Mouse (Mus musculus) left cerebral cortex, postnatal 4 days (tissue): ENCODE measurements at regions not wholly inside any gene's neighbourhood (a gene's known extent, or its start where the extent isn't known, plus 50 kb on each side); places are given as distances from the start of the nearest gene placed in this dataset.

Source experiments
- DNase-seq: peaks from one replicate; pipeline ENCODE4 v3.0.0-alpha.2; 2022
- intact Hi-C: fragments of 180-260 bp; cut with DNase I; formaldehyde crosslinking; loops from one replicate; pipeline ENCODE4 v1.15.1; 2025

DNA sequence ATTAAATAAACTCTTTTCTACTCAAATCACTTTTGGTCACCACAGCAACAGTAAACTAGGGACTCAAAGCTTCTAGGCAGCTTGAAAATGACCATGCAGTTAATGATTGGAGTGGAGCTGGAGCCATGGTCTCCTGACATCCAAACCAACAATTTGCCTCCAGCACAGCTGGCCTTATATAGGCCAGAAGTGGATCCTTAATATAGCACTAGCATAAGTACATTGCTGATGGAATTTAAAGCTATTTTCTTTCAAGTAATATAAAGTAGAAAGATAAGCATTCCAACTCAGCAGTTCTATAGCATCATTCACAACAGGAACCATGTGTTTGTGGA lies 165.8 kb upstream of the Sox11 start:
- no peak for DNase-seq
- intact Hi-C loops: no loop called here

DNA sequence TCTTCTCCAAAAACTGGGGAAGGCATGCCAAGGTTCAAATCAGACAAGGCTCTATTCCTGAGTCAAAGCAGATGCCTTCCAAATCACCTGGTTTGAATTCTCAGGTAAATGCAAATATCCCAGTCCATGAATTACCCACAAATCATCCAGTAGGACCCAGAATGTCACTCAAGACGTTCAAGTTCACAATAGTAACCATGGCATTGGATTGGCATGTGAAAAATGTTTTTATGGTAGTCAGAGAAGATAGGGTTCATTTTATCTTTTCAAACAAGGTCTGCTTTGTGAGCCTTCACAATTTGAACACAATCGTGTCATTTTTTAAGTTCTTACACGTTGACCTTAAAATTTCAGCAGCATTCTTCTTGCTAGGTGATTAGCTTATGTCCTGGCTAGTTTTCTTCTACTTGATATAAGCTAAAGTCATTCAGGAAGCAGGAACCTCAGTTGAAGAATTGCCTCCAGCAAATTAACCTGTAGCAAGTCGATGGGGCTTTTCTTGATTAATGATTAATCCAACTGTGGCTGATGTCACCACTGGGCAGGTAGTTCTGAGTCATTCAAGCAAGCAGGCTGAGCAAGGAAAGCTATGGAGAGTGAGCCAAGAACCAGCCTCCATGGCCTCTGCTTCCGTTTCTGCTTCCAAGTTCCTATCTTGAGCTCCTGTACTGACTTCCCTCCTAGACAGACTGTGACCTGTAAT lies 165.3 kb upstream of the Sox11 start:
- no peak for DNase-seq
- intact Hi-C loops: no loop called here

- no peak for DNase-seq
- intact Hi-C loops: loop anchor here (5.0 kb wide), 1 partner anchor 69 kb away; no protein-coding TSS in a partner anchor
These were observed 160.5 kb upstream of the Sox11 start for GRCm38 (mm10) chr12:27502716-27503486.

- intact Hi-C loops: loop anchor here (5.0 kb wide), 1 partner anchor 72 kb away; no protein-coding TSS in a partner anchor
- DNase-seq: no peak
These were observed 158.1 kb upstream of the Sox11 start for GRCm38 (mm10) chr12:27500516-27500915.

- intact Hi-C loops: no loop called here
- DNase-seq: no peak
These were observed 156.9 kb upstream of the Sox11 start for GRCm38 (mm10) chr12:27499276-27499675.

- no peak for DNase-seq
- intact Hi-C loops: no loop called here
These were observed 154.6 kb upstream of the Sox11 start for GRCm38 (mm10) chr12:27496826-27497557.

DNA sequence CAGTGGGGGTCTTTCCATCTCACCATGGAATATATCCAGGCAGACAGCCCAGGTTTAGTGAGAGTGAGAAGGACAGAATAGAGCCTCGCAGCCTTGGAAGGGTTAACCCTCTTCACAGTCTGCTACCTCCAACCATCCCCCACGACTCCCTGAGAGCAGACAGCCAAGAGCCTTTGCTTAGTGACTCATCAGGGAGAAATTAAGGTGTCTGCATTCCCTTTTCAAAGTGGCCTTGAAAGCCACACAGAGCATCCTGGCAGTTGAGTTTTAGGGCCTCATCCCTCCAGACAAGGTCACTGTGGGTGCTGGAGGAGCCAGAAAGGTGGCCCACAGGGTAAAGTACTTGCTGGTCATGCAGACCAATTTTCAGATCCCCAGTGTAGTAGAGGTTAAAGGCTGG lies 149.9 kb upstream of the Sox11 start:
- DNase-seq: no peak
- intact Hi-C loops: no loop called here

DNA sequence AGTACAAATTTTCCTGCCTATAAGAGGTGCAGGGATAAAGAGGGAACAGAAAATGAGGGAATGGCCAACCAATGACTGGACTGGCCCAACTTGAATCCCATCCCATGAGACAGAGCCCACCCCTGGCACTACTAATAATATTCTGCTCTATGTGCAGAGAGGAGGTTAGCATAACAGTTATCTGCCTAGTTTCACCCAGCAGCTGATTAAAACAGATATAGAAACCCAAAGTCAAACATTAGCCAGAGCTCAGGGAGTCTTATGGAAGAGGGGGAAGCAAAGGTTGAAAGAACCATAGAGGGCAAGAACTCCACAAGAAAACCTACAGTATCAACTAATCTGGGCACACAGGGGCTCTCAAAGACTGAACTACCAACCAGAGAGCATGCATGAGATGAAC lies 138.9 kb upstream of the Sox11 start:
- no peak for DNase-seq
- intact Hi-C loops: no loop called here

- intact Hi-C loops: no loop called here
- DNase-seq: peak; percentile 61
These were observed 137.2 kb upstream of the Sox11 start for GRCm38 (mm10) chr12:27479601-27480001.

- intact Hi-C loops: no loop called here
- DNase-seq: no peak
These were observed 132.3 kb upstream of the Sox11 start for GRCm38 (mm10) chr12:27474631-27475030.

- no peak for DNase-seq
- intact Hi-C loops: no loop called here
These were observed 129.2 kb upstream of the Sox11 start for GRCm38 (mm10) chr12:27471557-27471956.

- intact Hi-C loops: no loop called here
These were observed 128.0 kb upstream of the Sox11 start for GRCm38 (mm10) chr12:27470346-27470745.

DNA sequence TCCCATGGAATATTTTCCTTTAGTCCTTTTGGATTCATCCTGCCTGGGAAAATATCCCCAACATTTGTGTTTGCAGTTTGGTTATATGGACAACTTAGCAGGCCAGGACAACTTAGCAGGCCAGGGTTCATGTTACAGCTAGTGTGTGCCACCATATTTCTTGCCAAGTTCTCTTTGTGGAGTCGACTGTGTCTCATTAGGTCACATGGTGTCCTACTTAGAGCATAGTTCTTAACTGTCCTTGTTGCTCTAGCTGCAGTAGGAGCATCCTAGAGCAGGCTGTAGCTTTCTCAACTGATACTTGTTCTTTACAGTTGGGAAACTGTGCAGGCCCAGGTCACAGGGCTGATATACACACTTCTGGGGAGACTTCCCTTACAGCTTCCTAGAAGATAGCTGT lies 126.4 kb upstream of the Sox11 start:
- intact Hi-C loops: no loop called here
- no peak for DNase-seq

More at GRCm38 (mm10) chr12:27470346-27470745, 128.0 kb upstream of the Sox11 start:
- DNase-seq: no peak

GRCm38 (mm10) chr12:27468141-27468540 lies 125.8 kb upstream of the Sox11 start:
- intact Hi-C loops: no loop called here
- no peak for DNase-seq

DNA sequence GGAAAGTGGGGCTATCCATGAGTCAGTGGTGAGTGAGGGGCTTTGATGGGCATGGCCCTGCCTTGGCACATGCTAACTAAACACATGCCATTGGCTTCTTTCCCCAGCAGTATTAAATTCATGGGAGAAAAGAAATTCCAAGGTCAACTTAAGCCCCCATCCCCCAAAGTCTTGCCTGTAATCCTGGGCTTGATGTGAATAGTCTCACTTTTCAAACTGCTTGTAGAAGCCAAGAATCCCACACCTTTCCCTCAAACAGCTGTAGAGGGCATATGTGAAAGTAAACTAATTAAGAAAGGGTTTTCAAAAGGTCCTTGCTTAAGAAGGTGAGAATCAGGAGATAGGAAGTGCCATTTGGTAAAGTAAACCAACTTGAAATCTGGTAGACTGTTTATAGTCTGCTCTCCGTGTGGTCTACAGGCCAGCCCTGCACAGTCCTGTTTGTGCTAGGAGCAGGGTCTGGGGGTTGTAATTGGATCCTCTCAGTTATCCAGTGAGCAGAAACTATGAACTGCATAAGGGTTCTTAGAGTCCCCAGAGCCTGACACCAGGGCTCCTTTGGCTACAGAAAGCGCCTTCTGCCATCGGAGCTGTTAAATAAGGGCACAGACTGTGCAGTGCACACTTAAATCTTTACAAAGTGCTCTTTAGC lies 123.3 kb upstream of the Sox11 start:
- intact Hi-C loops: no loop called here
- DNase-seq: no peak

GRCm38 (mm10) chr12:27458674-27459073 lies 116.3 kb upstream of the Sox11 start:
- intact Hi-C loops: no loop called here

DNA sequence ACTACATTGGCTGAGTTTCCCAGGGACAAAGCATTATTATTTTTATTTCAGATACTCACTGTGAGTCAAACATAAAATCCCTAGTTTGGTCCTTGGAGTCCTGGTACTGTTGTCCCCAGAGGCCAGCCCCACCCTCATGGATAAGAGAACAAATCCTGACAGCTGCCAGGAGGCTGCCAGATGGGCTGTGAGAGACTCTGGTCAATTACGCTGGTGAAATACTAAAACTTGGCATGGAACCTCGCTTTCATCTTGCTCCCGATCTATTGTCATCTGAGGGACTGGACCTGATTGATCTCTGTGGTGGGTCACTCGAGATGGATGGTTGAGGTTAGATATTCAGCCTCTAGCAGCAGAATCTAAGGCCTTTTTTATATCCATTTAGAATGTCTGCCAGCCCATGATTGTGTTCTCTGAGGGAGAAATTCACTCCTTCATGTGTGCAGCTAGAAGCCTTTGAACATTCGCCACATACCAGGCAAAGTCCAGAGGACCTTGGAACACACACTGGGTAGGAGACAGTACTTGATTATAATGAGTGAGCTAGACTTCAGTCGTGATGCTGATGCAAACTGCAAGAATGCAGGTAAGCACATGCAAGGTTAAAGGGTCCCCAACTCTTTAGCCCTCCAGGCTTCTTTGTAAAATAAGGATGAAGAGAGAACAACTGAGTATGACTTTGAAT lies 95.4 kb upstream of the Sox11 start:
- intact Hi-C loops: no loop called here
- DNase-seq: peak; percentile 57

More at GRCm38 (mm10) chr12:27458674-27459073, 116.3 kb upstream of the Sox11 start:
- no peak for DNase-seq

GRCm38 (mm10) chr12:27431338-27431737 lies 89.0 kb upstream of the Sox11 start:
- intact Hi-C loops: no loop called here
- no peak for DNase-seq

DNA sequence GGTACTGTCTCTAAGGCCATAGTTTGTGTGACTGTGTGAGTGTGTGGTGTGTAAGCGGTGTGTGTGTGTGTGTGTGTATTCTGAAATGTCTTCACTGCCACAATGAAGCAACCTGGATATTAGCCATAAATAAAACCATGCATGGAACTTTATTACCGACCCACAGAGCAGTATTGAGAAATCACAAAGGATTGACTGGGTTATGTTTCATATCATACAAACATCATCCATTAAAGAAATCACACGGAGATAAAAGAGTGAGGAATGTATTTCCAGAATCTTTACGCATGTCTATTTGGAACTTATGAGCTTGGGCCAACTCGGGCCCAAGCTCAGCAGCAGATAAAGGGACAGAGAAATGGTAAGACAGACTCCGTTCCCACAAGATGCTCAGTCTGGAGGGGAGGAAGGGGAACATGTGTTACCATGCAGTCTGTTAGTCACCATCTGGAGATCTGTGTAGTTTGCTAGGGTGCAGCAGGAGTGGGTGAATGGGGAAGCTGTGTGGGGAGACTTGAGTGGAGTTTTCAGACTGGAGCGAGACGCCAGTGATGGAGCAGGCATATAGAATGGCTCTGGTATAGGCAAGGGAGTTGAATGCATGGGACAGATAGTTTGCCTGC lies 75.1 kb upstream of the Sox11 start:
- intact Hi-C loops: no loop called here
- no peak for DNase-seq

GRCm38 (mm10) chr12:27410555-27410954 lies 68.2 kb upstream of the Sox11 start:
- no peak for DNase-seq
- intact Hi-C loops: no loop called here
